Mouse (Mus musculus) cerebellum, adult 2 months (tissue): ENCODE measurements at regions not wholly inside any gene's neighbourhood (a gene's known extent, or its start where the extent isn't known, plus 50 kb on each side); places are given as distances from the start of the nearest gene placed in this dataset.

Experiments used
- DNase-seq, 2 experiments: peaks; one replicate each; pipeline ENCODE4 v3.0.0; 2021
- H3K27ac ChIP-seq: fragments of 200-500 bp; 2 replicates; pipeline ENCODE4 v1.5.1; 2012; ENCODE audit warnings: low read length, control low read depth, inconsistent platforms; ENCODE audit not compliant: insufficient read depth
- H3K27me3 ChIP-seq: fragments of 200-500 bp; 2 replicates; pipeline ENCODE4 v1.6.1; 2012; ENCODE audit warnings: inconsistent platforms, mild to moderate bottlenecking, low read length, moderate library complexity; ENCODE audit not compliant: control insufficient read depth, insufficient read depth
- H3K4me1 ChIP-seq: fragments of 200-500 bp; 2 replicates; pipeline ENCODE4 v1.6.1; 2011; ENCODE audit warnings: low read length; ENCODE audit not compliant: control insufficient read depth, insufficient read depth
- H3K4me3 ChIP-seq: fragments of 200-500 bp; replicated peaks from 2 replicates; pipeline ENCODE3; 2011; ENCODE audit warnings: mild to moderate bottlenecking, low read depth, low read length, control low read depth; ENCODE audit not compliant: insufficient read depth
- CTCF ChIP-seq: fragments of 200-500 bp; IDR thresholded peaks from 2 replicates; pipeline ENCODE4 v1.5.1; 2011; ENCODE audit warnings: low read depth, mild to moderate bottlenecking, control low read depth, low read length, moderate library complexity, borderline replicate concordance; ENCODE audit not compliant: insufficient read depth
- POLR2A ChIP-seq: fragments of 200-500 bp; IDR thresholded peaks from 2 replicates; pipeline ENCODE4 v1.6.1; 2011; ENCODE audit warnings: low read length, control low read depth, borderline replicate concordance; ENCODE audit not compliant: insufficient read depth
- WGBS: fragments of 180-500 bp; shearing (Covaris S2); methylation state at CpG from one replicate; pipeline ENCODE4 v1.1.7; 2018; 5-methylcytosine and 5-hydroxymethylcytosine counted together

DNA sequence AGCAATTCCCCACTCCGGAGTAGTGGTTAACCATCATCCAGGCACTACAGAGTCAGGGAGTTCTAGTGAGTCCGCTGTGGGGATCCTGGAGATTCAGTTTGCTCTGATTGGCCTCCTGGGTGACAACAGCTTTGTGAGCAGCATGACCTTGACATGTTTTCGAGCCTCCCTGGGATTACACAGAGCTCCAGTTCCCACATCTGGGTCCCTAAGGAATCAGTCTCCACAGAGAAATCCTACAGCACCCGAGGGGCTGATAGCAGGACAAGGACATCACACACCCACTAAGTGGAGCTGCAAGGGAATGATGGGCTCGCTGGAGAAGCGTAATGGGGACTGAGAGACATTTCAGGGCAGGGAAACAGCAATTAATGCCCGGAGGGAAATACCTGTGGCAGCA lies 351.5 kb upstream of the Mgmt start:
- no peak for DNase-seq
- 80% methylated on average over 7 of the region's 7 CpGs for WGBS
- TF ChIP-seq POLR2A (no peak), CTCF (no peak)
- Histone ChIP-seq H3K27me3 (no peaks in the 10 kb centered on the region), H3K27ac (no peak overlapping the region), H3K4me1 (no peaks in the 10 kb centered on the region), H3K4me3 (no peak overlapping the region)

DNA sequence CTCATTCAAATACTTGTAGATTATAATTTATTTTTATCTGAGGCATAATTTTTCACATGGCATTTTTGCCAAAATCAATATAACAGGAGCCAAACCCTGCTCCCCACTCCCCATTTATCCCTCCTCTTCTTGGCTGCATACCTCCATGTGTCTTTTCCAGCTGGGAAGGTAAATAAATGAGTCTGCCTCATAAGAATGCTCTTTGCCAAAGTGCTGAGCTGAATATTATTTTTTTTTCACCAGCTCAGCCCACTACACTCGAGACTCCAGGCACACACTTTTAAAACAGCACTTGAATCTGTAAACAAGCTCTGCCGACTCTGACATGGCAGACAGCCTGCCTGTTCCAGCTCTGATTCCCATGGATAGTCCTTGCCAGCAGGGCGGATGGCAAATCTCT lies 346.6 kb upstream of the Mgmt start:
- WGBS, result 44% methylated on average over 3 of the region's 3 CpGs
- Histone ChIP-seq H3K27me3 (no peaks in the 10 kb centered on the region), H3K4me1 (no peaks in the 10 kb centered on the region), H3K27ac (no peak overlapping the region), H3K4me3 (no peak overlapping the region)
- no peak for DNase-seq
- no peak for TF ChIP-seq CTCF
- TF ChIP-seq POLR2A, result no peak

DNA sequence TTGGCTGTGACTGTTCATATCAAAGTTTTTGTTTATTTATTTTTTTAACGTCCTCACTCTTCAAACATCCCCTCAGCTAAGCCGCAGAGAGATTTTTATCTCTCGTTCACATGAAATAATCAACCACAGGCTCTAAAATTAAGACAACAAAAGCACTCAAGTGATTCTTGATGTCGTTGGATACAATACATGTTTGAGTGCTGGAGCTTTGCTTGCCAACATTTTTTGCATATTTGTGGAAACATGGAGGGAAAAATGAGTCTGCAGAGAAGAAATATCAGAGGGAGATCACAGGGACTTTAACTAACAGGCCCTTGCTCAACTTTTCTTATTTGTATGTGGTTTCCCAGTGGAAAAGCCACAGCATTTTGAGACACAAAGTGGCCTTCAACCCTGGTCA lies 338.0 kb upstream of the Mgmt start:
- Histone ChIP-seq H3K4me3 (no peak overlapping the region), H3K4me1 (no peaks in the 10 kb centered on the region), H3K27me3 (no peaks in the 10 kb centered on the region), H3K27ac (no peak overlapping the region)
- TF ChIP-seq POLR2A (no peak), CTCF (no peak)
- 43% methylated on average over 4 of the region's 4 CpGs for WGBS
- no peak for DNase-seq

DNA sequence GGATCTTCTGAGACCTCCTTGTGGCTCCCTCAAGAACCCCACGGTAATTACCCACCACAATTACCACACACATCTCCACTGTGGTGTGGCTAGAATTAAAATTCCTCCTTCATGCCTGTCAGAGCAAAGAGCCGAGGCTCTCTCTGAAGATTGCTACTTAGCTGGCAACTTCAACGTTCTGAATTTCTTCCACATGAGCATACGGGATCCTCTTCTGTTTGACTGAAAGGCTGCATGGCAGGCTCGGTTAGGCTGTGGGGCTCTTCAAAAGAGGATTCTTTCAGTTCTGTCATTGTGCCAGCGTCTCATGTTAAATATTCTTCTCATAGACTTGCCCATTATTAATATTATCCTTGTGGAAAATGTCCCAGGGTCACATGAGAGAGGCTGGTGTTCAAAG lies 334.9 kb upstream of the Mgmt start:
- no peaks in the 10 kb centered on the region for H3K4me1 ChIP-seq
- H3K4me3 ChIP-seq, result no peak overlapping the region
- H3K27me3 ChIP-seq, result no peaks in the 10 kb centered on the region
- 15% methylated on average over 6 of the region's 6 CpGs for WGBS
- DNase-seq, result no peak
- TF ChIP-seq POLR2A (no peak), CTCF (no peak)
- no peak overlapping the region for H3K27ac ChIP-seq

DNA sequence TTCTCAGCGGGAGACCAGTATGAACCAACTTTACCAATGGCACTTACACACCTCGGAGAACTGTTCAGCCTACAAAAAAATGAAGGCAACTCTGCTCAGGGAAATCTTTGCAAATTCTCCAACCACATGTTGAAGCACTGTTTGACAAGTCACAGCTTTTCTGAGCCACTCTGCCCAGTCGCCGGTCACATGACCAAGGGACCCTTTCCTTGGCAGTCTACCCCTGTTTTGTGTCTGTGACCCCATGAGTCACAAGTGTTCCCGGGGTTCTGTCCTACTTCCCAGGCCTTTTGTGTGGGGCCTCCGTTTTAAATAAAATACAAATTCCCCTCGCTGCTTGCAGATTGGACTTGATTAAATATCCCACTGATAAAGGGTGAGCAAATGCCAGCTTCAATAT lies 323.5 kb upstream of the Mgmt start:
- no peak overlapping the region for H3K4me3 ChIP-seq
- TF ChIP-seq POLR2A, result no peak
- no peak for TF ChIP-seq CTCF
- no peaks in the 10 kb centered on the region for H3K4me1 ChIP-seq
- H3K27ac ChIP-seq, result no peak overlapping the region
- no peak for DNase-seq
- 39% methylated on average over 7 of the region's 7 CpGs for WGBS
- H3K27me3 ChIP-seq, result no peaks in the 10 kb centered on the region; the same call in 1 of the 2 replicates

DNA sequence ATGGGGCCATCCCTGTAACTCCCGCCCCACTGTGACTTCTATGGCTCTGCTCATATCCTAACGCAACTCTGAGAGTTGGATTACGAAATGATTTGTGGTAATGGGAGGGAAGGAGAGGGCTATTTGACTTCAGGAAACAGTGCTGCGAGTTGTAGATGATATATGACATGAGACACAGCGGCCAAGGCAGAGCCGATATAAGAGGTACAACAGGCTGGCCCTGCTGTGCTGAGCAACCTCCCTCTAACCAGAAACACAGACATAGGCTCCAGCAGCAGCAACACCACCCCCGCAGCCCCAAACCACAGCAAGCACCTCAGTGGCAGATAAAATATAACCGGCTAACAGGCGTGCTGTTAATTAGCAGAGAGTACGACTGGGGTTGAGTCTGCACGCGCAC lies 312.5 kb upstream of the Mgmt start:
- 67% methylated on average over 12 of the region's 12 CpGs for WGBS
- DNase-seq, result no peak
- H3K27me3 ChIP-seq, result no peaks in the 10 kb centered on the region
- no peak overlapping the region for H3K27ac ChIP-seq
- H3K4me3 ChIP-seq, result no peak overlapping the region
- TF ChIP-seq POLR2A (no peak), CTCF (no peak)
- no peaks in the 10 kb centered on the region for H3K4me1 ChIP-seq

DNA sequence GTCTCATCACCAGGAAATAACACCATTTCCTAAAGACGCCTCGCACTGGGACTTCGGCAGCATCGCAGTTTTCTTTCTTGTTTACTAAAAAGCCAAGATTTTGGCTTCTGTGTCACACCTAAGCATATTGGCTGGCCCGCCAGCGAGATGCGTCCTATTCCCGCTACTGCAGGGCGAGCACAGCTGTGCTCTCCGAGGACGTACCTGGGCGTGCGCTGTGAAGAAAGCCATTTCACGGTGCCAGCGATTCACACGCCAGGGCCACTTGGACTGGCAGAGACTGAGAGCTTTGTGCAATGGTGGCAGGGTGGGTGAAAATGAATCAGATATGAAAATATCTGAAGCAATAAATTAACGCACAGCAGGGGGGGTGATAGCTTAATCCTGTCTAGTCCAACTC lies 310.1 kb upstream of the Mgmt start:
- 62% methylated on average over 17 of the region's 17 CpGs for WGBS
- Histone ChIP-seq H3K4me1 (no peaks in the 10 kb centered on the region), H3K27me3 (no peaks in the 10 kb centered on the region), H3K27ac (no peak overlapping the region), H3K4me3 (no peak overlapping the region)
- no peak for TF ChIP-seq CTCF
- no peak for TF ChIP-seq POLR2A
- no peak for DNase-seq

DNA sequence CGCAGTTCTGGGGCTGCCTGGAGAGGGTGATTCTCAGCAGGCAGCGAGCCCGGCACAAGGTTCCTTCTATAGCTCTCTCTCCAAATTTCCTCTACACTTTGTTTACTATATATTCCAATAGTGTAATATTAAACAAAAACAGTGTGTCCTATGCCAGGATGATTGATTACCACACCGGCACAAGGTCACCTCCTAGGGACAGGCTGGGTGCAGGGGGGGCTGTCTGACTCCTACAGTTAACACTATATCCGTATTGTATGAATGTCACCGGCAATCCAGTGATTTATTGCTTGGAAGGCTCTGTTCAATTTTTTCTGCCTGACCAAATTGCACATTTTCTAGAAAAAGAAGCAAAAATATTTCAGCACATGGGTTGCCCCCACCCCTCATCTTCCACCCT lies 305.9 kb upstream of the Mgmt start:
- Histone ChIP-seq H3K4me3 (no peak overlapping the region), H3K27me3 (no peaks in the 10 kb centered on the region), H3K4me1 (no peaks in the 10 kb centered on the region), H3K27ac (no peak overlapping the region)
- no peak for DNase-seq
- TF ChIP-seq CTCF (no peak), POLR2A (no peak)
- 83% methylated on average over 6 of the region's 6 CpGs for WGBS
